Mouse (Mus musculus) spleen, postnatal 14 days (tissue): ENCODE data around the gene Ccdc191.

Experiments used
- DNase-seq, 2 experiments: peaks; one replicate each; pipeline ENCODE4 v3.0.0; 2021 to 2022; ENCODE audit warnings: low spot score in 2 of 2

Ccdc191 gene

GRCm38 (mm10) chr16:43889208-43890004, at the start of gene Ccdc191:
Gene Ccdc191 (plus strand): TSS chr16:43889800.
- DNase-seq = peak; percentile 92 to 97

- DNase-seq = no peak
Observed at GRCm38 (mm10) chr16:43841236-43841635, 48.4 kb upstream of the Ccdc191 start.

GRCm38 (mm10) chr16:43849839-43850238, 39.8 kb upstream of the Ccdc191 start:
- DNase-seq = no peak

- no peak for DNase-seq
Observed at GRCm38 (mm10) chr16:43858941-43859476, 30.6 kb upstream of the Ccdc191 start.

GRCm38 (mm10) chr16:43860624-43861023, 29.0 kb upstream of the Ccdc191 start:
- no peak for DNase-seq

- DNase-seq = no peak
Observed at GRCm38 (mm10) chr16:43869805-43870204, 19.8 kb upstream of the Ccdc191 start.

GRCm38 (mm10) chr16:43871419-43871818, 18.2 kb upstream of the Ccdc191 start:
- DNase-seq = no peak

- DNase-seq = no peak
Observed at GRCm38 (mm10) chr16:43879769-43880168, 9.8 kb upstream of the Ccdc191 start.

- no peak for DNase-seq
Observed at GRCm38 (mm10) chr16:43881636-43882035, 8.0 kb upstream of the Ccdc191 start.

- DNase-seq = no peak
Observed at GRCm38 (mm10) chr16:43882329-43882728, 7.3 kb upstream of the Ccdc191 start.

GRCm38 (mm10) chr16:43890005-43890336, 371 bp downstream of the Ccdc191 start:
- DNase-seq = no peak

- DNase-seq = no peak
Observed at GRCm38 (mm10) chr16:43890747-43891336, 1.2 kb downstream of the Ccdc191 start.

GRCm38 (mm10) chr16:43894501-43894900, 4.9 kb downstream of the Ccdc191 start:
- DNase-seq = no peak

GRCm38 (mm10) chr16:43900138-43900537, 10.5 kb downstream of the Ccdc191 start:
- no peak for DNase-seq

GRCm38 (mm10) chr16:43900571-43900970, 11.0 kb downstream of the Ccdc191 start:
- no peak for DNase-seq

- DNase-seq = no peak
Observed at GRCm38 (mm10) chr16:43908881-43909280, 19.3 kb downstream of the Ccdc191 start.

- no peak for DNase-seq
Observed at GRCm38 (mm10) chr16:43918867-43919266, 29.3 kb downstream of the Ccdc191 start.

GRCm38 (mm10) chr16:43922024-43922423, 32.4 kb downstream of the Ccdc191 start:
- DNase-seq = no peak

- DNase-seq = no peak
Observed at GRCm38 (mm10) chr16:43922630-43923029, 33.0 kb downstream of the Ccdc191 start.

GRCm38 (mm10) chr16:43925001-43925558, 35.5 kb downstream of the Ccdc191 start:
- DNase-seq = no peak

- no peak for DNase-seq
Observed at GRCm38 (mm10) chr16:43925846-43926245, 36.2 kb downstream of the Ccdc191 start.

- no peak for DNase-seq
Observed at GRCm38 (mm10) chr16:43926341-43926859, 36.8 kb downstream of the Ccdc191 start, which contains the start of gene Qtrt2. Gene Qtrt2 (minus strand): TSS chr16:43926809.
